Mouse (Mus musculus): ENCODE results near the gene Trip10. TPM values are rescaled to one million over a fixed set of nuclear protein-coding genes. Genes with fewer than 3 reads are reported as not detected.

Trip10 gene
- polyA plus RNA-seq, 1 experiment from 2014 or later = 32.3 TPM

GRCm38 (mm10) chr17:57230728-57231125, 18.5 kb upstream of the Trip10 start:
- Histone ChIP-seq H3K4me1 (ENCODE audit: control insufficient read depth, insufficient read depth, low read length) (no peaks in the 10 kb centered on the region), H3K4me2 (ENCODE audit: low read depth, low read length) (no peak overlapping the region), H3K4me3 (ENCODE audit: low read depth, low read length) (no peak overlapping the region), H3K27me3 (replicated peaks; ENCODE audit: control insufficient read depth, insufficient read depth, low read length) (no peaks in the 10 kb centered on the region), H3K9me3 (ENCODE audit: control insufficient read depth, low read length) (no peaks in the 10 kb centered on the region), H3K27ac (replicated peaks; ENCODE audit: low read depth, low read length) (no peak overlapping the region), H3K36me3 (ENCODE audit: control insufficient read depth, insufficient read depth, low read length) (peaks cover 10% of the 10 kb centered on the region; the same call in 1 of the 2 replicates), H3K9ac (ENCODE audit: low read depth, low read length) (no peak overlapping the region)
- DNase-seq (ENCODE audit: low spot score) (no peak), ATAC-seq (ENCODE audit: low read depth) (no peak)
- 44% methylated on average over 6 of the region's 6 CpGs for WGBS

DNA sequence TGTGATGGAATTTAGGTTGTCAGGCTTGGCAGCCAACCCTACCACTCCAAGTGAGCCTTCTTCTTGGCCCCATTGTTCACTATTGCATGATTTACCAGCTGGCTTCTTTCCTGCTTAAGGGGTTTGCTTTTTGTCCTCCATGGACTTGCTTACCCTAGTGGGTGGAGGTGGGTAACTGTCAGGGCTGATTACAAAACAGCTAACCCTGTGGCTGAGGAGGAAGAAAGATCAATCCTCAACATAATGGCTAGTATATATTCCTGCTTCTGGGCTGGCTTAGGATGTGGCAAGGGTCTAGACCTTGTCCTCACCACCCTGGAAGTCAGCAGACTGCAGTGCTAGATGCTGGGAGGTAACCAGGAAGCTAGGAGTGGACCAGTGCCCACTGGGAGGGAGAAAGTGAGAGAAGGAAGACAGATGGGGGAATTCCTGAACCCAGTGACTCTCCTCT, 17.9 kb upstream of the Trip10 start:
- no peaks in the 10 kb centered on the region for H3K27me3 ChIP-seq (replicated peaks; ENCODE audit: control insufficient read depth, insufficient read depth, low read length)
- peaks cover 16% of the 10 kb centered on the region; the same call in 1 of the 2 replicates for H3K36me3 ChIP-seq (ENCODE audit: control insufficient read depth, insufficient read depth, low read length)
- no peaks in the 10 kb centered on the region for H3K9me3 ChIP-seq (ENCODE audit: control insufficient read depth, low read length)
- DNase-seq (ENCODE audit: low spot score) = no peak
- H3K4me2 ChIP-seq (ENCODE audit: low read depth, low read length) = no peak overlapping the region
- H3K9ac ChIP-seq (ENCODE audit: low read depth, low read length) = no peak overlapping the region
- H3K27ac ChIP-seq (replicated peaks; ENCODE audit: low read depth, low read length) = no peak overlapping the region
- H3K4me1 ChIP-seq (ENCODE audit: control insufficient read depth, insufficient read depth, low read length) = no peaks in the 10 kb centered on the region
- ATAC-seq (ENCODE audit: low read depth) = no peak
- H3K4me3 ChIP-seq (ENCODE audit: low read depth, low read length) = no peak overlapping the region

- no peak overlapping the region for H3K4me3 ChIP-seq (ENCODE audit: low read depth, low read length)
- peaks cover 25% of the 10 kb centered on the region; the same call in 1 of the 2 replicates for H3K36me3 ChIP-seq (ENCODE audit: control insufficient read depth, insufficient read depth, low read length)
- H3K4me2 ChIP-seq (ENCODE audit: low read depth, low read length) = no peak overlapping the region
- H3K9ac ChIP-seq (ENCODE audit: low read depth, low read length) = no peak overlapping the region
- H3K9me3 ChIP-seq (ENCODE audit: control insufficient read depth, low read length) = no peaks in the 10 kb centered on the region
- ATAC-seq (ENCODE audit: low read depth) = no peak
- 82% methylated on average over 1 of the region's 1 CpGs for WGBS
- H3K27ac ChIP-seq (replicated peaks; ENCODE audit: low read depth, low read length) = no peak overlapping the region
- H3K4me1 ChIP-seq (ENCODE audit: control insufficient read depth, insufficient read depth, low read length) = no peaks in the 10 kb centered on the region
- no peaks in the 10 kb centered on the region for H3K27me3 ChIP-seq (replicated peaks; ENCODE audit: control insufficient read depth, insufficient read depth, low read length)
- DNase-seq (ENCODE audit: low spot score) = no peak
These were observed 17.1 kb upstream of the Trip10 start for GRCm38 (mm10) chr17:57232200-57232599.

DNA sequence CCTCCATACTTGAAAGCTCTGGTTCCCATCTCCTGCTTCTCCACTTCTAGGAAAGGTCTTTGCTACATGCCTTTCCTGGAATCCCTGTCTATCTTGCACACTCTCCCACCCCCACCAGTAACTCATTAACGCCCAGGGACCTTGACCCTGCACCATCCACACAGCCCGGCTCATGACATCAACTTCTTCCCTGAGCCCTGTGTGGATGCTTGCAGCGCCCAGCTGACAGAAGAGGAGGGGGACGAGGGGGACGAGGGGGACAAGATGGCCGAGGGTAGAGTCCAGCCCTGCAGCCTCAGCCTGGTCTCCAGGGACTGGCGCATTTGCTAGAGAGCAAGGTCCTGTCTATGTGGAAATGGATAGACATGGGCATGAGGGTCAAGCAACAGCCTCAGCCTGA, 16.2 kb upstream of the Trip10 start:
- no peaks in the 10 kb centered on the region for H3K27me3 ChIP-seq (replicated peaks; ENCODE audit: control insufficient read depth, insufficient read depth, low read length)
- peaks cover 33% of the 10 kb centered on the region; the same call in 1 of the 2 replicates for H3K36me3 ChIP-seq (ENCODE audit: control insufficient read depth, insufficient read depth, low read length)
- H3K9me3 ChIP-seq (ENCODE audit: control insufficient read depth, low read length) = no peaks in the 10 kb centered on the region
- no peak overlapping the region for H3K4me3 ChIP-seq (ENCODE audit: low read depth, low read length)
- ATAC-seq (ENCODE audit: low read depth) (no peak), DNase-seq (ENCODE audit: low spot score) (no peak)
- no peak overlapping the region for H3K4me2 ChIP-seq (ENCODE audit: low read depth, low read length)
- no peaks in the 10 kb centered on the region for H3K4me1 ChIP-seq (ENCODE audit: control insufficient read depth, insufficient read depth, low read length)
- 52% methylated on average over 7 of the region's 7 CpGs for WGBS
- H3K9ac ChIP-seq (ENCODE audit: low read depth, low read length) = no peak overlapping the region
- H3K27ac ChIP-seq (replicated peaks; ENCODE audit: low read depth, low read length) = no peak overlapping the region

DNA sequence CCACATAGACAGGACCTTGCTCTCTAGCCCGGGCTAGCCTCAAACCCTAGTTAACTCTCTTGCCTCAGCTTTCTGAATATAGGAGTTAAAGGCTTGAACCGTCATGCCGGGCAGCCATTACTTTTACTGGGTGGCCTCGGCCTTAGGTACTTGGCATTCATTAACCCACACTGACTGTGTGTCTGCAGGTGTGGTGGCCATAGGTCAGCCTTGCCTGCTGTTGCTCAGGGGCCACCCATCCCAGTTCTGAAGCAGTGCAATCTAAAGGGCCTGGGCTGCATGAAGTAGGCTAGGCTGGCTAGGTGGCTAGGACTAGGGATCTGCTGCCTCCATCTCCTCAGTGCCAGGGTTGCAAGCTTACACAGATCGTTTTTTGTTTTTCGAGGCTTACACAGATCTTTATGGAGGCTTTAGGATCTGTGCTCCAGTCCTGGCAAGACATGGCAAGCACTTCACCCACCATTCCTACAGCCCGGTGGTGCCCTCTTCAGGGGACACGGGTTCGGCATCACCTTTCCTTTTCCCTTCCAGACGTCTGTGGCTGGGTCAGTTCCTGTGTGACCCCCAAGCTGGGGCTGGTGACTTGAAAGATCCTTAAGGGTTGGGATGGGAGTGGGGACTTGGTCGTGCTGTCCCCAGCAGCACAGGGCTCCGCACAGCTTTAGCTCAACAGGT, 14.9 kb upstream of the Trip10 start:
- ATAC-seq (ENCODE audit: low read depth) = no peak
- no peaks in the 10 kb centered on the region for H3K4me1 ChIP-seq (ENCODE audit: control insufficient read depth, insufficient read depth, low read length)
- no peak overlapping the region for H3K27ac ChIP-seq (replicated peaks; ENCODE audit: low read depth, low read length)
- H3K4me3 ChIP-seq (ENCODE audit: low read depth, low read length) = no peak overlapping the region
- H3K36me3 ChIP-seq (ENCODE audit: control insufficient read depth, insufficient read depth, low read length) = peaks cover 38% of the 10 kb centered on the region; the same call in 1 of the 2 replicates
- 80% methylated on average over 12 of the region's 12 CpGs for WGBS
- no peak for DNase-seq (ENCODE audit: low spot score)
- H3K27me3 ChIP-seq (replicated peaks; ENCODE audit: control insufficient read depth, insufficient read depth, low read length) = no peaks in the 10 kb centered on the region
- no peak overlapping the region for H3K9ac ChIP-seq (ENCODE audit: low read depth, low read length)
- no peaks in the 10 kb centered on the region for H3K9me3 ChIP-seq (ENCODE audit: control insufficient read depth, low read length)
- no peak overlapping the region for H3K4me2 ChIP-seq (ENCODE audit: low read depth, low read length)

DNA sequence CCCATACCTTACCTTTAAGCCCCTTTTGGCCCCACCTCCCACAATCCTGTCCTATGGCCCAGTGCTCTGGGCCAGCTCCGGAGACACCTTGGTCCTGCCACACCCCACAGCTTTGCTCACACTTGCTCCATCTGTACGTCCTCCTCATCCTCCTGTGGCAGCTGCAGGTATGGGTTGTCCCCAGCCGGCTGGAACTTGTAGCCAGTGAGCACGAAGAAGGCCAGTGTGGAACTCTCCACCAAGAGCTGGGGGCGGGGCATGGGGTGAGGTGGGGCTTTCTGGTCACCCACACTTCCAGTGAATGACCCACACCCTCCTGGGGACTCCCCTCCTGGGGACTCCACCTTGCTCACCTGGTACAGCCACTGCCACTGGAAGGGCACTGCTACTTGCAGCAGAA, 13.5 kb upstream of the Trip10 start:
- H3K36me3 ChIP-seq (ENCODE audit: control insufficient read depth, insufficient read depth, low read length) = peaks cover 38% of the 10 kb centered on the region; the same call in 1 of the 2 replicates
- no peak for ATAC-seq (ENCODE audit: low read depth)
- H3K27ac ChIP-seq (replicated peaks; ENCODE audit: low read depth, low read length) = no peak overlapping the region
- H3K4me2 ChIP-seq (ENCODE audit: low read depth, low read length) = no peak overlapping the region
- H3K4me1 ChIP-seq (ENCODE audit: control insufficient read depth, insufficient read depth, low read length) = no peaks in the 10 kb centered on the region
- no peak for DNase-seq (ENCODE audit: low spot score)
- 93% methylated on average over 5 of the region's 5 CpGs for WGBS
- no peaks in the 10 kb centered on the region for H3K27me3 ChIP-seq (replicated peaks; ENCODE audit: control insufficient read depth, insufficient read depth, low read length)
- no peak overlapping the region for H3K4me3 ChIP-seq (ENCODE audit: low read depth, low read length)
- H3K9ac ChIP-seq (ENCODE audit: low read depth, low read length) = no peak overlapping the region
- no peaks in the 10 kb centered on the region for H3K9me3 ChIP-seq (ENCODE audit: control insufficient read depth, low read length)

GRCm38 (mm10) chr17:57237181-57237580, 12.1 kb upstream of the Trip10 start:
- 0 out of 2 replicates have a peak, but pooled peaks cover 5% of the 10 kb centered on the region for H3K9me3 ChIP-seq (ENCODE audit: control insufficient read depth, low read length)
- H3K9ac ChIP-seq (ENCODE audit: low read depth, low read length) = no peak overlapping the region
- H3K27ac ChIP-seq (replicated peaks; ENCODE audit: low read depth, low read length) = no peak overlapping the region
- no peak overlapping the region for H3K4me2 ChIP-seq (ENCODE audit: low read depth, low read length)
- H3K27me3 ChIP-seq (replicated peaks; ENCODE audit: control insufficient read depth, insufficient read depth, low read length) = no peaks in the 10 kb centered on the region
- H3K36me3 ChIP-seq (ENCODE audit: control insufficient read depth, insufficient read depth, low read length) = peaks cover 46% of the 10 kb centered on the region
- 93% methylated on average over 9 of the region's 9 CpGs for WGBS
- no peaks in the 10 kb centered on the region for H3K4me1 ChIP-seq (ENCODE audit: control insufficient read depth, insufficient read depth, low read length)
- no peak overlapping the region for H3K4me3 ChIP-seq (ENCODE audit: low read depth, low read length)
- ATAC-seq (ENCODE audit: low read depth) = no peak
- no peak for DNase-seq (ENCODE audit: low spot score)

GRCm38 (mm10) chr17:57243650-57244370, 5.4 kb upstream of the Trip10 start:
- H3K27me3 ChIP-seq (replicated peaks; ENCODE audit: control insufficient read depth, insufficient read depth, low read length) = no peaks in the 10 kb centered on the region
- DNase-seq (ENCODE audit: low spot score) (no peak), ATAC-seq (ENCODE audit: low read depth) (no peak)
- H3K9me3 ChIP-seq (ENCODE audit: control insufficient read depth, low read length) = 0 out of 2 replicates have a peak, but pooled peaks cover 5% of the 10 kb centered on the region
- H3K9ac ChIP-seq (ENCODE audit: low read depth, low read length) = no peak overlapping the region
- no peak overlapping the region for H3K27ac ChIP-seq (replicated peaks; ENCODE audit: low read depth, low read length)
- H3K36me3 ChIP-seq (ENCODE audit: control insufficient read depth, insufficient read depth, low read length) = peaks cover 17% of the 10 kb centered on the region
- no peak overlapping the region for H3K4me3 ChIP-seq (ENCODE audit: low read depth, low read length)
- 74% methylated on average over 10 of the region's 10 CpGs for WGBS
- H3K4me1 ChIP-seq (ENCODE audit: control insufficient read depth, insufficient read depth, low read length) = peaks cover 9% of the 10 kb centered on the region
- H3K4me2 ChIP-seq (ENCODE audit: low read depth, low read length) = no peak overlapping the region
